Mouse (Mus musculus) gonadal fat pad, adult 2 months (tissue): ENCODE data around the gene Sec14l1. TPM values are rescaled to one million over a fixed set of nuclear protein-coding genes. Genes with fewer than 3 reads are reported as not detected.

Source experiments
- DNase-seq: peaks from one replicate; pipeline ENCODE4 v3.0.0-alpha.2; 2012; ENCODE audit warnings: low read depth
- polyA plus RNA-seq: library from polyadenylated mRNA; depleted of rRNA; stranded (reverse); fragments of >200 nt; gene quantifications from 2 replicates; pipeline ENCODE4 v1.2.3, GENCODE M21; 2012

The Sec14l1 gene
- polyA plus RNA-seq, 1 experiment = 71.6 TPM

GRCm38 (mm10) chr11:117107837-117108236 lies 7.1 kb upstream of the Sec14l1 start:
- DNase-seq = no peak

- DNase-seq = no peak
Observed at GRCm38 (mm10) chr11:117108595-117108994, 6.4 kb upstream of the Sec14l1 start.

GRCm38 (mm10) chr11:117109179-117109954 lies 5.6 kb upstream of the Sec14l1 start:
- no peak for DNase-seq

- no peak for DNase-seq
Observed at GRCm38 (mm10) chr11:117111967-117112648, 2.9 kb upstream of the Sec14l1 start.

- no peak for DNase-seq
Observed at GRCm38 (mm10) chr11:117112649-117113051, 2.3 kb upstream of the Sec14l1 start.

- no peak for DNase-seq
Observed at GRCm38 (mm10) chr11:117113377-117113776, 1.6 kb upstream of the Sec14l1 start.

- DNase-seq = no peak
Observed at GRCm38 (mm10) chr11:117114231-117114591, 757 bp upstream of the Sec14l1 start.

GRCm38 (mm10) chr11:117115346-117116219 lies 615 bp downstream of the Sec14l1 start:
- DNase-seq = no peak

- no peak for DNase-seq
Observed at GRCm38 (mm10) chr11:117116350-117117303, 1.7 kb downstream of the Sec14l1 start.

GRCm38 (mm10) chr11:117117321-117117720 lies 2.4 kb downstream of the Sec14l1 start:
- no peak for DNase-seq

GRCm38 (mm10) chr11:117117791-117118190 lies 2.8 kb downstream of the Sec14l1 start:
- DNase-seq = no peak

- DNase-seq = no peak
Observed at GRCm38 (mm10) chr11:117118248-117118647, 3.3 kb downstream of the Sec14l1 start.

- DNase-seq = no peak
Observed at GRCm38 (mm10) chr11:117118721-117119321, 3.9 kb downstream of the Sec14l1 start.

- DNase-seq = no peak
Observed at GRCm38 (mm10) chr11:117119723-117120122, 4.8 kb downstream of the Sec14l1 start.

- no peak for DNase-seq
Observed at GRCm38 (mm10) chr11:117120285-117121163, 5.6 kb downstream of the Sec14l1 start.

GRCm38 (mm10) chr11:117121164-117121535 lies 6.2 kb downstream of the Sec14l1 start:
- no peak for DNase-seq

- no peak for DNase-seq
Observed at GRCm38 (mm10) chr11:117121954-117122353, 7.0 kb downstream of the Sec14l1 start.

GRCm38 (mm10) chr11:117123418-117124085 lies 8.6 kb downstream of the Sec14l1 start:
- no peak for DNase-seq

- DNase-seq = no peak
Observed at GRCm38 (mm10) chr11:117124539-117124938, 9.6 kb downstream of the Sec14l1 start.
